Mouse (Mus musculus): ENCODE measurements around the gene Slc2a3. TPM values are rescaled to one million over a fixed set of nuclear protein-coding genes. Genes with fewer than 3 reads are reported as not detected.
"Not testable (repeated sequence)": the region's sequence is repeated elsewhere in the genome, so short reads cannot be mapped to it uniquely, and the experiment has no call there.

Slc2a3 gene
- total RNA-seq, 2 experiments from 2014 or later, result 1.0 to 1.2 TPM

- intact Hi-C loops (cut with DNase I), result loop anchor here (10.0 kb wide), 1 partner anchor 506 kb away; the partner anchor contains the start of gene M6pr
- peak; percentile 91 to 96 for DNase-seq
Observed at GRCm38 (mm10) chr6:122810615-122811279, 9.3 kb upstream of the Slc2a3 start.

GRCm38 (mm10) chr6:122810022-122810614, 8.7 kb upstream of the Slc2a3 start:
- intact Hi-C loops (cut with DNase I), result loop anchor here (10.0 kb wide), 1 partner anchor 505 kb away; the partner anchor contains the start of gene M6pr
- DNase-seq, result no peak

GRCm38 (mm10) chr6:122804418-122804817, 3.0 kb upstream of the Slc2a3 start:
- intact Hi-C loops (cut with DNase I), result no loop called here
- peak; percentile 44 to 74 for DNase-seq

- peak in 1 of 2 experiments; percentile 38 for DNase-seq
- intact Hi-C loops (cut with DNase I), result no loop called here
Observed at GRCm38 (mm10) chr6:122801801-122802514, 518 bp upstream of the Slc2a3 start.

- intact Hi-C loops (cut with DNase I), result no loop called here
- DNase-seq, result no peak
Observed at GRCm38 (mm10) chr6:122800640-122801300, 670 bp downstream of the Slc2a3 start.

- intact Hi-C loops (cut with DNase I), result no loop called here
- DNase-seq, result no peak
Observed at GRCm38 (mm10) chr6:122795254-122795935, 6.0 kb downstream of the Slc2a3 start.

GRCm38 (mm10) chr6:122786275-122786674, 15.2 kb downstream of the Slc2a3 start:
- DNase-seq, result no peak
- intact Hi-C loops (cut with DNase I), result loop anchor here (2.0 to 10.0 kb wide), 2 partner anchors 45 to 121 kb away; no protein-coding TSS in a partner anchor

- DNase-seq, result no peak
Observed at GRCm38 (mm10) chr6:122784866-122785265, 16.6 kb downstream of the Slc2a3 start.

GRCm38 (mm10) chr6:122782164-122782563, 19.3 kb downstream of the Slc2a3 start:
- no peak for DNase-seq
- intact Hi-C loops (cut with DNase I), result loop anchor here (10.0 kb wide), 1 partner anchor 117 kb away; no protein-coding TSS in a partner anchor

More at GRCm38 (mm10) chr6:122784866-122785265, 16.6 kb downstream of the Slc2a3 start:
- intact Hi-C loops (cut with DNase I), result loop anchor here (10.0 kb wide), 1 partner anchor 120 kb away; no protein-coding TSS in a partner anchor

- intact Hi-C loops (cut with DNase I), result loop anchor here (10.0 kb wide), 1 partner anchor 116 kb away; no protein-coding TSS in a partner anchor
- DNase-seq, result no peak
Observed at GRCm38 (mm10) chr6:122781167-122781566, 20.3 kb downstream of the Slc2a3 start.

GRCm38 (mm10) chr6:122779916-122780315, 21.5 kb downstream of the Slc2a3 start:
- no peak for DNase-seq
- intact Hi-C loops (cut with DNase I), result loop anchor here (10.0 kb wide), 1 partner anchor 115 kb away; no protein-coding TSS in a partner anchor

- no peak for DNase-seq
- intact Hi-C loops (cut with DNase I), result no loop called here
Observed at GRCm38 (mm10) chr6:122776040-122776439, 25.4 kb downstream of the Slc2a3 start.

- intact Hi-C loops (cut with DNase I), result no loop called here
- DNase-seq, result no peak
Observed at GRCm38 (mm10) chr6:122774345-122774744, 27.1 kb downstream of the Slc2a3 start.

- intact Hi-C loops (cut with DNase I), result no loop called here
- DNase-seq, result no peak
Observed at GRCm38 (mm10) chr6:122772701-122773100, 28.7 kb downstream of the Slc2a3 start.

- intact Hi-C loops (cut with DNase I), result no loop called here
- DNase-seq, result no peak
Observed at GRCm38 (mm10) chr6:122770760-122771315, 30.6 kb downstream of the Slc2a3 start.

GRCm38 (mm10) chr6:122769771-122770759, 31.4 kb downstream of the Slc2a3 start:
- no peak for DNase-seq
- intact Hi-C loops (cut with DNase I), result no loop called here

- intact Hi-C loops (cut with DNase I), result no loop called here
Observed at GRCm38 (mm10) chr6:122768256-122768655, 33.2 kb downstream of the Slc2a3 start.

GRCm38 (mm10) chr6:122767012-122767411, 34.4 kb downstream of the Slc2a3 start:
- DNase-seq; intact Hi-C loops (cut with DNase I): not testable (repeated sequence)

More at GRCm38 (mm10) chr6:122768256-122768655, 33.2 kb downstream of the Slc2a3 start:
- DNase-seq, result no peak
